Mouse (Mus musculus): ENCODE measurements at regions not wholly inside any gene's neighbourhood (a gene's known extent, or its start where the extent isn't known, plus 50 kb on each side); places are given as distances from the start of the nearest gene placed in this dataset.

DNA sequence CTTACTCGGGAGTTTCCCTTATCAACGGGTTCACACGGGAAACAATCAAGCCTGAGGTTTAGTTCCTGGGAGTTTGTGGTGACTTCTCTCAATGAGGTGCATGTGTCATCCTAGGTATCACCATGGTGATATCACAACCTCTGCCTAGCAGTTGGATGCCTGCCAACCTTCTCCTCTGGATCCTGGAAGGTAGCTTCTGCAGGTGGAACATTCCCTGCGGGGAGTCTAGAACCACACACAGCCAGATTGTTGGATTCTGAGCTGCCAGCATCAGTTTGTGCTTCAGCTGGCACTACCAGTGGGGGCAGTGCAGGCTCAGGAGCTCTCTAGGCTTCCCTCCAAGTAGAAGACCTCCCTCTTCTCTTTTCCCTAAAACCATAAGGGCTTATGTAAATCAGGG is 581.8 kb downstream of the Tox3 start:
- in situ Hi-C loops (cut with MboI, MseI) = no loop called here

DNA sequence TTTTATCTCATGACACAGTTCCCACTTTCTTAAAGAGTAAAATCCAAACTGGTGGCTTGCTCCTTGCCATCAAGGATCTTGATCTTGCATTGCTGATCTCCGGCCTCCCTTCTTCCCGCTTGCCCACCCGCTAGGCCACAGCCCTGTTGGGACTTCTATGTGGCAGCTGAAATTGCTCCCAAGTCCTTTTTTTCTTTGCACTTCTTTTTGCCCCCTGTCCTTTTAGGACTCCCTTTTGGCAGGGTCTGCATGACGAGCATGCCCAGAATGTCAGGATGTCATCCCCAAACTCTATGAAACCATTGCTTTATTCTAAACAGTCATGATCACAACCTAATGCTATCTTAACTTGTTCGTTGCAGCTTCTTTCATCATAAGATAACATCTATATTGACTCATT is 588.6 kb downstream of the Tox3 start:
- in situ Hi-C loops (cut with MboI, MseI) = no loop called here

DNA sequence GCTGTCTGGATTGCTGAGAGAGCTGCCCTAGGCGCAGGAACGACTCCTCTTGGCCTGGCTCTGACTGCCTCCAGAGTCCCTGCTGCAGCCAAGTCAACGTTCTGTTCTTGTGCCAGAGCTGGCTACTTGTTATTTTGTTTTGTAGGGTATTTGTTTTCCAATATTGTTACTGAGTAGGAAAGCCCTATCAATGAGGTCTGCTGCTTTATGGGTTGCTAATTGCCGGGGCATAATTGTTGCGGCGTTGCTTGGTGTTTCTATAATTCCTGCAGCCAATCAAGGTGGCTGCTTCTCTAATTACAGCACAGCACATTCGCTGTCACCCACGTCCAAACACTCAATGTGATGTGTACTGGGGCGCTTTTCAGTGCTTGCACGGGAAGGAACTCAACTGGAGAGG is 589.4 kb downstream of the Tox3 start:
- in situ Hi-C loops (cut with MboI, MseI) = no loop called here

DNA sequence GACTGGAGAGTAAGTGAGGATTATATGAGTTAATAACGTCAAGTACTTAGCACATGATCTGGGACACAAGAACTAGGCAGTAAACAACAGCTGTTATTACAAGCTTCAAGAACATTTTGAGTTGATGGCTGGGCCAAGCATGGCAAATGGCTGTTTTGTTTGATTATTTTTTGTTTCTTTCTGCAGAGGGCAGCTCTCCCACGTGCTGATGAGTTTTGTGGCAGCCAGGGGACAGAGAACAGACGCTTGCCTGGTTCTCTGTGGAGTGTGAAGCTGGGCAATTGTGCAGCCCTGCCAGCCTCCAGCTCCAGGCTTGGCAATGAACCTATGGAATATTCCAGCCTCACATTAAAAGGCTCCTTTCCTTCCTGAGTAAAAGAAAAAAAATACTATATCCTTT is 592.2 kb downstream of the Tox3 start:
- in situ Hi-C loops (cut with MboI, MseI) = no loop called here

DNA sequence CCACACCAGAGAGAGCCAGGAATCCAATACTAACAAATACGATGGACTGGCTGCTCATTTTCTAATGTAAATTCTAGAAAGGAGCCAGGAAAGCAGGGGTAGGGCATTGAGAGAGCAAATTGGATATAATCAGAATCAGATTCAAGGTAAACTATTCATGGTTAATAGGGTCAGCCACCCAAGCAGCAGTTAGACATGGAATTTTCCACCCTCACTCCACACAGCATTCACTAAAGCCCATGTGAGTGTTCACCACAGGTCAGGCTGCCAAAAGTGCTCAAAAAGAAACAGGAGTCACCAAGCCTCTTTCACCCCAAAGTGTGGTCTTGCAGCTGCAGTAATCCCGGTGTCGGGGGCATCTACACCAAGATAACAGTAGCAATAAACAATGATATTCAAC is 596.9 kb downstream of the Tox3 start:
- in situ Hi-C loops (cut with MboI, MseI) = no loop called here

DNA sequence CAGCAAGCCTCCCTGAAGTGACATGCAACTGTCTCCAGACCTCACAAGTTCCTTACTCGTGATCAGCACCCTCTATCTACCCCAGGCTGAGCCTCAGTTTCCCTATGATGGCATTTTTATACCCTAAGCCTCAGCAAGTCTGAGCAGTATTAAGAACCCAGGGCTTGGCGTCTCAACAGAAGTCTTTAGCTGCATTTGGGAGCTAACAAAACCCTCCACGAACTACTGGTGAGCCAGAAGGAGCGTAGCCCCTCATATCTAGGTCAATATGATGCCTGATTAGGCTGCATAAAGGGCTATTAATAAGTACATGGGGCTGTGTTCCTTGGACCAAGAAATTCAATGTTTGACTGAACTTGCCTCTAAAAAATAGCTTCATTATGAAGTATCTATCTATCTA is 600.4 kb downstream of the Tox3 start:
- in situ Hi-C loops (cut with MboI, MseI) = no loop called here

DNA sequence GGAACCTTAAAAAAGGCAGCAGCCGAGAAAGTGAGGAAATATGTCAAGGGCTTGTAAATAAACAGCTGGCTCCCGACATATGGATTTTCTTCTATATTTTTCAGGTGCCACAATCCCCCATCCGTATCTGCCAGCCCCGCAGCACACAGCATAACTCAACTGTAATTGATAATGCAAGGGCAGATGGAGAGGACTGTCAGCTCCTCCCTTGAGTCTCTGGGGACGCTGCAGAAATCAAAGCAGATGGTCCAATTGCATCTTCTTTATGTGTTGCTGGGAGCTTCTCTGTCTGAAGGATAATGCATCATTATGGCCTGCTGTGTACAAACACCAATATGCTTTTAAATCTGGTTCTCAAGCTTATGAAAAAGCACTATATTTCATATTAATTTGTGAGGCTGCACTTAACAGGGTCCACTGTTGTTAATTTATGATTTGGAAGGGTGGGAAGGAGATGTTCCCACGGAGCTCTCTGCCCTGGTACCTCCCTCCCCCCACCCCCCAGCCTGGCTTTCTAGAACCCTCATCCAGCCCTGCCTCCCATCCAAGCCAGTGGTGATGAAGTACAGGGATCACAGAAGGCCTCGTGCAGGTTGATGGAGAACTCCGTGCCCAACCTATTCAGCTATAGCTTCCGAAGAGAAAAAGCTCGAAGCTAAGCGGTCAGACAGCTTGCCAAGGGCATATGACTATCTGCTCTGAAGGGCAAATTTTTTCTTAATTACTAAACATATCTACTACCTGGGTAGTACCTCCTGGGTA is 603.7 kb downstream of the Tox3 start:
- in situ Hi-C loops (cut with MboI, MseI) = no loop called here

DNA sequence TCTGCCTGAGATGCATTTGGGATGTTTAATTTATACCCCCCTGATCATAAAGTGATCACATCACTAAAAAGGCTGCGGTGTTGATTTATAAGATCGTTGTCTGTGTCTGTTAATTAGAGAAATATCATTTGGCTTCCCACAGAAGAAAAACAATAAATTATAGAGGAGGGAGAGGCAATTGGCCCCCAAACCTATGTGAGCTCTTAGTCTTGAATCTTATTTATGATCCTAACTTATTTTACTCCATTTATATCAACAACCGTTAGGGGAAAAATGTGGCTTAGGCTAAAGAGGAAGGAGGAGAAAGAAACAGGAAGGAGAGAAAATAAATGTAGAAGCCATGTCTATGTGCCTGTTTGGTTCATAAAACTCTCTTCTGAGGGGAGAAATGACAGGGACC is 609.5 kb downstream of the Tox3 start:
- in situ Hi-C loops (cut with MboI, MseI) = no loop called here

DNA sequence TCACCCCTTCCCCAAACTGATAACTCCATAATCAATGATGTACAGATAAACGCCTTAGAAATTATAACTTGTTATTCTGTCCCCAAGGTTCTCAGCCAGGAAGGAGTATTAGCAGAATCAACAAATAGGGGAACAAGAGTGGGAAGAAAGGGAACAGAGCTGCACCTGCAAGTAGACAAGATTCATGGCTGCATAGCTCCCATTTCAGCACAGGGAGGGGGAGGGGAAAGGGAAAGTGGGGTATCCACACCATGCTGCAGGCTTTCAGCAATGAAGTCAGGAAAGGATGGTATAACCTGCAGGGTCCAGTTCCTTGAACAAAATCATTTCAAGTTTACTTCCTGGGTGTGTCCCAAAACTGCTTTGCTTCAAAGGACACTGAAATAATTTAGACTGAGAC is 610.5 kb downstream of the Tox3 start:
- in situ Hi-C loops (cut with MboI, MseI) = no loop called here

DNA sequence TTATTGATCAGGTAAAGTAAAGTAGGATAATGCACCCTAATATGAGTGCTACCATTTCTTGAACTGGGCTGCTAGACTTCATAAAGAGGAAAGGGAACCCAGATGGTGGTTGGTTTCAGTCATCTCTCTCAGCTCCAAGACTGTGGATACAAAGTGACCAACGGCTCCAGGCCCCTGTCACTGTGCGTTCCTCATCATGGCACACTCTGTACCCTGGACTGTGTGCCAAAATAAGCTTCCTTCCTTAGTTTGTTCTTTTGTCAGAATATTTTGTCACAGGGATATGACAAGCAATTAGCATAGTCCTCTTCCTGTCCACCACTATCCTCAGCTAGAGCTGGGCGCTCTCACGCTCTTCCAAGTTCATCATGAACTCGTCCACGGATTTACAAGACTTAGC is 620.9 kb downstream of the Tox3 start:
- in situ Hi-C loops (cut with MboI, MseI) = no loop called here

DNA sequence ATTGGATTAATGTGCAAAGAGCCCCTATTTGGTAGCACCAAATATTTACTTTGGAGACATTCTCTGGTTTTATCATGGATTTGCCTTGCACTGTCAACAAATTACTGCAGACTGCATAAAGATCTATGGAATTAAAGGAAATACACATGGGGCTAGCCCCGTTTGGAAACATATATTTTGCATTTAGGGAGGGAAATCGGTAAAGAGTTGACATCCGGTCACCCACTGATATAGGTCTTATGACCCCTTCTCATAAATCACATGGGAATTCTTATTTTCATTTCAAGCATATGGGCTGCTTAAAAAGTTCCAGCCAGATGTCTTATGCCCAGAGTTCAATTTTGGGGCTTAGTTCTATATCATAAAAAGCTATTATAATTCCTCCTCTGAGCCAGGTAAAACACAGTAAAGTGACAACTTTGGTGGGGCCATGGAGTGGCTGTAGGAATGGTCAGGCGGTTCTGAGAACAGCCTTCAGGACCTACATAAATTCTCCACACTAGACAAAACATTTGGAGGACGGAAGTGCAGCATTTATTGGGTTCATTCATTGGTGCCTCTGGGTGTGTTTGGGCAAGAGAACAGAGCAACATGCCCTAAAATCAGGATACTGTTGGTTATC is 626.3 kb downstream of the Tox3 start:
- in situ Hi-C loops (cut with MboI, MseI) = no loop called here

DNA sequence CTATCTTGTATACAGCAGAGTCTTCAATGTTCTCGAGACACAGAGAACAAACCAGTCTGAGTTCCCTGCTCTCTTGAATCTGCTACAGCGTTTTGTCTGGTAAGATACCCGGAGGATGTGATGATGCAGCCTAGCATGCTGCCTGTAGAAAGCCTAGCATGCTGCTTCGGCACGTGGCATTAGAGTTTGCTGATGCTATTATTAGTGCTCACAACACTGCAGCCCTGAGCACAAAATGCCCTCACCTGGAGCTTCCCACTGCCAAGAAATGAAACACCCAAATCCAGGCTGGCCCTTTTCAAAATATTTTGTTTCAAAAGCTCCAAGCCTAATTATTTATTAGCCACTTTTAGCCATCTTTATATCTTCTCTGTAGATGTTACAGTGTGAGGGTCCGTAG is 634.3 kb downstream of the Tox3 start:
- in situ Hi-C loops (cut with MboI, MseI) = no loop called here

DNA sequence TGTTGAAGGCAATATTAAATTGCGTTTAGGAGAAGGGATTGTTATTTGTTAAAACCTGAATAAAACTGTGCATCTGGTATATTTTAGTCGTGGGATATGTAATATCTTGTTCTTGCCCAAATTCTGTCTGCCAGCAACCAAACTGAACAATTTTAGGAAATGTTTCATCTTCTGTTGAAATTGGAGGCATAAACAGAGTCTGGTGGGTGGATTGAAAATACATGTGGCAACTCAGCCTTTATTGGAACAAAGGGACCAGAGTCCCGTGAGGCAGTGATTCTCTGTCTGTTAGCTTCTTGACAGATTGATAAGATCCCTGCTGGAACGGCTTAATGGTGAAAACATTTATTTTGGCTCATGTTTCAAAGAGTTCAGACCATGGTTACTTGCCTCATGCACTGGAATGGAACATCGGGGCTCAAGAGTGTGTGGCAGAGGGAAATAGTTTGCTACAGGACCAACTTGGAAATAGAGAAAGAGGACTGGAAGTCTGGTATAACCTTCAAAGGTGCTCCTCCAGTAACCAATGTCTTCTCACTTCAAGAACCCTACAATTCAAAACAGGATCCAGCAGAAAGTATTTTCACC is 640.7 kb downstream of the Tox3 start:
- in situ Hi-C loops (cut with MboI, MseI) = no loop called here

DNA sequence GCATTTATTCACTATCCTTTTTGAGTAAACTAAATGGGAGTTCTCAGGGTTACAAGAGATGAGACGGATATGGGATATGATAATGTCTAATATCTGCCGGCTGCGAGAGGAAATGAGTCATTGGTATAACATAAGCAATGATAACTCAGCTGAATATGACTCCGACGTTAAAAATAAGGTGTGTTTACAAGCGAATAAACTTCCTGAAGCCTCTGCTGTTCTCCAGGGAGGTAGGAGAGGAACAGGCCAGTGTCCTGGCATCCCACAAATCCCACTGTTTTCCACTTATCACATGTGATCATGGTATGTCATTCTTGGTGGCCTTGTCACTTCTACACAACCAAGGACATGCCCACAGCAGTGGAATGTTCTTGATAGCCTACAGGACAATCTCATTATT is 641.7 kb upstream of the Sall1 start:
- in situ Hi-C loops (cut with MboI, MseI) = no loop called here

DNA sequence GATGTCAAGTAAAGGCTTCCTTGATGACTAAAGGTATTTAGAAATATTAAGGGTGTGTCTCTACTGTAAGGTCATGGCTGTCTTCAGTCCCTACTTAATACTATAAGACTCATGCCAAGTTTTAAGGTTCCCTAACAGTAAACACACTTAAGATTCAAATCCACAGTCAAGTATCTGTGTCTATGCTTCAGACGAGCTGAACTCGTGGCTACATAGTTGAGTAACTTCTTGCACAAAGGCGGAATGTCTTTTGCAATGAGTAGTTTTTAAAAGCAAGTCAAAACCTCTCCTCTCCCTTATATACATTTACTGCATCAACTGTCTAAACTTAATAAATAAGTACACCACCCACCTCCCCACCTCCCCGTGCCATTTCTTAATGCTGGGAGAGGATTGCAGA is 637.0 kb upstream of the Sall1 start:
- in situ Hi-C loops (cut with MboI, MseI) = no loop called here

DNA sequence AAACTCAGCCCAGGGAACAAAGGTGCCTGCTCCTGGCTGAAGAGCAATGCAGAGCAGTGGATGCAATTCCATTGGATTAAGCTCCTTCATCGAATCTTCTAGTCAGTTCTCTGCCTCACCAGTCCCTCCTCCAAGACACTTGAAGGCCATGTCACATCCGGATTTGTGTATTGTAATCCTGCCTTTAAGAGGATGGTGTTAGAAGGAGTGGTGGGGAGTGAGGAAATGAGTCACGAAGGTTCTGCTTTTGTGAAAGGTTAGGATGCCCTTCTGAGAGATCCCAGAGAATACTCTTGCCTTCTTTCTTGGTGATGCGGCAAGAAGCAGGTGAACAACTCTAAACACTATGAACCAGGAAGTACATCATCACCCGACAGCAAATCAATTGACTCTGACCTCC is 636.4 kb upstream of the Sall1 start:
- in situ Hi-C loops (cut with MboI, MseI) = no loop called here

DNA sequence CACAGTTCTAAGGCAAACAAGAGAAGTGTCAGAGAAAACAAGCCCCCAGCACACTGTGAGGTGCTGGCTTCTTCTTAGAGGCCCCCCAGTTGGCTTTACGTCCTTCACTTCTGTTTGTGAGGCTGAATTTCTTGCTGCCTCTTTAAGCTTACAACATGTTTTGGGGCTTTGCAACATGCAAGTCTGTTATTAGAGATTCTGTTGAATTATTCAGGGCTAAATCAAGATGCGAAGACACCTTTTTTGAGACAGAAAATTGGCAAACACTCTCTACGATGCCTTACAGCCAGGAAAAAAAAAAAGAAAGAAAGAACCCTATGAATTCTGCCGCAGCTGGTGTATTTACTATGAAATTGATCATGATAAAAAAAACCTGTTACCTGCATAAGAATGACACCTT is 635.6 kb upstream of the Sall1 start:
- in situ Hi-C loops (cut with MboI, MseI) = no loop called here

DNA sequence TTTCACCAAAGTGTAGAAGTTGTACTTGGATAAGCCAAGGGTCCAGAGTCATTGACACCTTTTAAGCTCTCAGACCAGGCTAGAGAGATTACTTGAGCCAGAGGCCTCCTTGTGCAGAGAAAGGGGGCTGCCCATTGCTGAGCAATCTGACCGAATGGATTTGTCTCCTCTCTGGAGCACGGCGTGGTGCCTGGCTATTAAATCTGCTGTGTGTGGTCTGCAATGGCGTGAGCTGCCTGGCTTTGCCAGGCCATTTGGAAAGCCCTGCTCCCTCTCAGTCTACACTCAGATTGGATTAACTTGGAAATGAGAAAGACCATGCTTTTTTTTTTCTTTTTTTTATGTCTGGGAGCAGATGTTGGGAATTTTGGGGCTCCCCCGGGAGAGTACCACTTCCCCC is 633.3 kb upstream of the Sall1 start:
- in situ Hi-C loops (cut with MboI, MseI) = no loop called here

DNA sequence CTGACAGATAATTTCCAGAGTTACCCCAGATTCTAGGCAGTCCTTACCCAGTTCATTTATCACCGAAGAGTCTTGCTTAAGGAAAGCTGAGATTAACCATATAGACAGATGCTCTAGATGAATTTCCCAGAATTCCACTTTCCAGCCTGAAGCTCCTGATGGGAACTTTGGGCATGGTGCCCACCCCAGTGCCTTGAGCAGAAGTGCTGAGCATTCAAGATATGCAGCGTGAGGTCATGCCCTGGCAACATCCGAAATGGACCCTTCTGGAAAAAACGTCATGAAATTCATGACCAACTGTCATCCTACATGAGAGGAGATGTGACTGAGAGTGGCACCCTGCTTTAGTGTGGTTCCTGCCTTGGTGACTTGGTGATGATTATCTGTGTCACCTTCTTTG is 629.9 kb upstream of the Sall1 start:
- in situ Hi-C loops (cut with MboI, MseI) = no loop called here

DNA sequence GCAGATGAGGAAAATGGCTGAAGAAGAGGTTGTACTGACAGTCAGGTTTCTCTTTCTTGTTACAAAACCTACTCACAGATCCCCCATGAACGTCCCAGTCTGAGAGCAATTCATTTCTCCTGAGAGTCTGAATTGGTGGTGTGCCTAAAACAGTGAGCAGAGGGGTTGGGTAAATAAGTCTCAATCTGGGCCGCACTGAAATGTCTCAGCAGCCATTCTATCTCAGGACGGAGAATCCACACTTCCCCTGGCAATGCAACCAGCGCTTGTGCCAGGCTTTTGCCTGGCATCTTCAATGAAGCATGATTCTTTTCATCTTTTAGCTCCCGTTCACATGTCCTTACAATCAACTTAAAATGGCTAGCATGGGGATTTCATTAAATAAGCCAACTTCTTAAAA is 628.7 kb upstream of the Sall1 start:
- in situ Hi-C loops (cut with MboI, MseI) = no loop called here

DNA sequence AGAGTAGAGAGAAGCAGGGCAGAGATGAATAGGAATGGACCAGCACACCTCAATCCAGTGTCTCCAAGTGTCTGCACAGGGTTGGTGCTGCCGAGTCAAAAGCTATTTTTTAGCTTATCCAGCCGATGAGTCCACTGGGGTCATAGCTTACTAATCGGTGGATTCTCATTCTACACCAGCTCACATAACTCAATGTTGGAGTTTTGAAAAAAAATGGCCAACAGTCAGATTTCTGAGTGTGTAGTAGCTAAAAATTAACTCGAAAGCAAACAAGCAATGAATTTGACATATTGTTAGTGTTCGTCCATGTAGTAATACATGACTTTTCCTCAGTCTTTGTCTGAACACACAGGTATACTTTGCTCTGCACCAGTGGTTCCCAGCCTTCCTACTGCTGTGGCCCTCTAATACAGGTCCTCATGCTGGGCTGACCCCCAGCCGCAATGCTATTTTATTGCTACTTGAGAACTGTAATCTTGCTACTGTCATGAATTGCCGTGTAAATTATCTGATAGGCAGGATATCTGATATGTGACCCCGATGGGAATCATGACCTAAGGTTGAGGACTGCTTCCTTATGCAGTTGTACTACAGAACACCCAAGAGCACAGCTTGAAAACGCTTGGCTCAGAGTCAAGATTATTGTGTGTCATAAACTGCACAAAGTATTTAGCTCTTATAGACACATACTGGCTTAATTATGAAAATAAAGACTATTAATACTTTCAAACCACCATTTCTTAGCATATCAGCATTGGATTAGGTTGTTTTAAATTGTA is 621.1 kb upstream of the Sall1 start:
- in situ Hi-C loops (cut with MboI, MseI) = no loop called here

DNA sequence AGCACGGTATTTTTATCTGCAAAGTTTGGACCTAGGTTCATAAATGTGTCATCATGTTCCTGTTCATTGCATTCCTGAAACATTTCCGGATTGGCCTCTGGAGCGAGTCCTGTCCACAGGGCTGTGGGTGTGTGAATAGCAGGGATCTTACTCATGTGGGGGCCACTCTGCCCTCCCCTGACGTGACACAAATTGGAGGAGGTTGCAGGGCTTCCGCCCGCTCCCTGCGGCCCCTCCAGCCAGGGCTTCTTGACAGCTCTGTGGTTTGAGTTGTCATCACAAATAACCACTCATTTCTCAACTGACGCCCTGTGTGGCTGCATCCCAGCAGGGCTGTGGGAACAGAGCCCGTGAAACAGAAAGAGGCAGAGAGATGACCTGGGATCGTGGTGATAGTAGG is 619.9 kb upstream of the Sall1 start:
- in situ Hi-C loops (cut with MboI, MseI) = no loop called here
